In the genomic region with DNA sequence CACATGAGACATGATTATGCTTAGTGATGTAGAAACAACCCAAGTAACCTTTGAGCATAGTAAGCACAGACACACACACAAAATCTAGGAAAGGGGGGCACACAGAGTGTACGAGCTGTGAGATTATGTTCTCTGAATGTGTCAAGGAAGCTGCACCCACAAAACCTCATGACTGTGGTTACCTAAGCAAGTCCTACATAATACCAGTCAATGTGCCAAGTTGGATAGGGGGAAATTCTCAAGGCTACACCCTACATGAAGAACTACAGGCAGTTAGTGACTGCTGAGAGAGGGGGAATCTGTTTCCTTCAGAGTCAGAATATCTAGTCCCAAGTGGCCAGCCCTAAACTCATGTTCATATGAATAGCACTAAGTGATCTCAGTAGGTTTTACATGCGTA, we compare ENCODE assay signal across 21 mouse cellular contexts. TPM values are rescaled to one million over a fixed set of nuclear protein-coding genes. Genes with fewer than 3 reads are reported as not detected.
DNase-seq lines count a peak whose midpoint lies in the region; ATAC-seq and TF ChIP-seq lines count a peak whose summit lies in the region.
"Had no signal": no experiment of that assay in that cellular context is flagged by ENCODE, and none has a peak within 500 bp of the region (broad histone marks: within the 10 kb centered on the region; RNA-seq: fewer than 3 reads in every experiment).

No protein-coding gene starts in this region.

- 82% methylated on average over 2 of the region's 2 CpGs for WGBS in lung, postnatal 0 days
- 93% methylated on average over 2 of the region's 2 CpGs for WGBS in hindbrain, embryonic 11.5 days

- H3K27ac ChIP-seq in lung, postnatal 0 days (ENCODE audit: low read length): no peak overlapping the region
- H3K27ac ChIP-seq in brown adipose tissue, adult 24 weeks (replicated peaks; ENCODE audit: low read depth, low read length): peak overlapping the region; percentile 15
- H3K27ac ChIP-seq in hindbrain, embryonic 11.5 days (ENCODE audit: low read depth, low read length): no peak overlapping the region
- H3K27ac ChIP-seq: embryonic facial prominence, embryonic 15.5 days; forebrain, embryonic 10.5 days; hindbrain, embryonic 13.5 days; hindbrain, postnatal 0 days had no signal

- no peak overlapping the region for H3K4me2 ChIP-seq in lung, postnatal 0 days (replicated peaks; ENCODE audit: low read depth, low read length)
- no peak overlapping the region for H3K4me2 ChIP-seq in hindbrain, embryonic 11.5 days (replicated peaks; ENCODE audit: low read depth, low read length)
- H3K4me2 ChIP-seq: embryonic facial prominence, embryonic 15.5 days; heart, embryonic 12.5 days; hindbrain, embryonic 13.5 days had no signal

- TF ChIP-seq CTCF in lung, postnatal 0 days (IDR thresholded peaks at IDR 0.05): no peak

- peak; percentile 6; the same call in 1 of the 2 replicates for ATAC-seq in lung, postnatal 0 days
- ATAC-seq in megakaryocyte progenitor cell, adult 5-6 weeks (replicated peaks; ENCODE audit: poor library complexity): peak; percentile 63
- ATAC-seq in hindbrain, embryonic 11.5 days (ENCODE audit: low FRiP score): no peak
- ATAC-seq: CD4-positive, CD25-positive, alpha-beta regulatory T cell, adult 4 months; forebrain, embryonic 14.5 days; hindbrain, postnatal 0 days had no signal

- no peak for TF ChIP-seq EP300 in lung, postnatal 0 days (IDR thresholded peaks at IDR 0.05)

- no peak overlapping the region for H3K9ac ChIP-seq in lung, postnatal 0 days (replicated peaks; ENCODE audit: low read depth)
- H3K9ac ChIP-seq in hindbrain, embryonic 11.5 days (ENCODE audit: low read depth, low read length): no peak overlapping the region
- H3K9ac ChIP-seq: embryonic facial prominence, embryonic 15.5 days; heart, embryonic 12.5 days; hindbrain, embryonic 13.5 days had no signal

- H3K9me3 ChIP-seq in lung, postnatal 0 days (ENCODE audit: low read length): no peaks in the 10 kb centered on the region
- no peaks in the 10 kb centered on the region for H3K9me3 ChIP-seq in hindbrain, embryonic 11.5 days (ENCODE audit: control insufficient read depth, low read length)
- H3K9me3 ChIP-seq: embryonic facial prominence, embryonic 15.5 days; forebrain, embryonic 10.5 days; G1E; heart, embryonic 12.5 days; hindbrain, embryonic 13.5 days had no signal

- peak; percentile 28 for DNase-seq in lung, postnatal 0 days (ENCODE audit: low spot score)
- DNase-seq in lung, adult 18-20 months: no peak
- peak; percentile 1 for DNase-seq in 416B (ENCODE audit: low read depth)
- no peak for DNase-seq in hindbrain, embryonic 11.5 days (ENCODE audit: low spot score)
- no peak for DNase-seq in thymus, postnatal 36 days
- DNase-seq: adrenal gland, postnatal 10 days; cerebellum, adult 11-12 months; cerebellum, adult 9-10 months; cerebellum, postnatal 25 days; gastrocnemius, postnatal 36 days had no signal

- H3K36me3 ChIP-seq in lung, postnatal 0 days (ENCODE audit: insufficient read depth, low read length): no peaks in the 10 kb centered on the region
- no peaks in the 10 kb centered on the region for H3K36me3 ChIP-seq in hindbrain, embryonic 11.5 days (ENCODE audit: control insufficient read depth, insufficient read depth, low read length)
- H3K36me3 ChIP-seq: embryonic facial prominence, embryonic 15.5 days; forebrain, embryonic 10.5 days; G1E; heart, embryonic 12.5 days; hindbrain, embryonic 13.5 days had no signal

- no peaks in the 10 kb centered on the region for H3K4me1 ChIP-seq in lung, postnatal 0 days (ENCODE audit: insufficient read depth, low read depth, low read length)
- peaks cover 18% of the 10 kb centered on the region for H3K4me1 ChIP-seq in brown adipose tissue, adult 24 weeks (ENCODE audit: control insufficient read depth, insufficient read depth, insufficient read length, low read length)
- H3K4me1 ChIP-seq in hindbrain, embryonic 11.5 days (replicated peaks; ENCODE audit: control insufficient read depth, insufficient read depth, low read length): no peaks in the 10 kb centered on the region
- H3K4me1 ChIP-seq: forebrain, embryonic 10.5 days; hindbrain, embryonic 13.5 days had no signal

- H3K27me3 ChIP-seq in lung, postnatal 0 days (replicated peaks; ENCODE audit: insufficient read depth, low read length): no peaks in the 10 kb centered on the region
- no peaks in the 10 kb centered on the region for H3K27me3 ChIP-seq in hindbrain, embryonic 11.5 days (ENCODE audit: control insufficient read depth, insufficient read depth, low read length)
- H3K27me3 ChIP-seq: embryonic facial prominence, embryonic 15.5 days; heart, embryonic 12.5 days; hindbrain, embryonic 13.5 days had no signal

- H3K4me3 ChIP-seq in lung, postnatal 0 days (ENCODE audit: low read depth, low read length): no peak overlapping the region
- no peak overlapping the region for H3K4me3 ChIP-seq in brown adipose tissue, adult 24 weeks (ENCODE audit: insufficient read depth, low read depth, low read length)
- no peak overlapping the region for H3K4me3 ChIP-seq in hindbrain, embryonic 11.5 days (ENCODE audit: low read depth, low read length)
- H3K4me3 ChIP-seq: embryonic facial prominence, embryonic 15.5 days; erythroblast, embryonic 14.5 days; forebrain, embryonic 10.5 days; heart, embryonic 12.5 days; hindbrain, embryonic 13.5 days had no signal

RNA-seq across cellular contexts. Expression of a gene that starts 58.1 kb away (rescaled TPM):
- 16.7 and 19.2 TPM in 2 replicates for polyA plus RNA-seq in lung, postnatal 0 days (2015; fragmentation: Nextera tagmentation; extraction: Ambion mirVana)
- polyA plus RNA-seq in brown adipose tissue, adult 24 weeks (2012; ENCODE audit: insufficient read depth, insufficient read length, missing spikeins): 13.9 and 15.6 TPM in 2 replicates
- 4.4 and 4.8 TPM in 2 replicates for total RNA-seq in megakaryocyte progenitor cell, adult 5-6 weeks (2015)
- total RNA-seq in megakaryocyte progenitor cell, adult 5-6 weeks (2017): 7.3 and 10.5 TPM in 2 replicates
- polyA plus RNA-seq in hindbrain, embryonic 11.5 days (2014; fragmentation: Nextera tagmentation; extraction: Ambion mirVana): 5.8 and 7.4 TPM in 2 replicates
- polyA plus RNA-seq: G1E had no signal

Comparison
In these comparisons a context has a peak if more than half of its experiments do, and no peak if none do; other contexts are left out.
1. DNase-seq: peak in lung, postnatal 0 days (single experiment) and 416B (single experiment); none in lung, adult 18-20 months (0 of 2), hindbrain, embryonic 11.5 days (single experiment) and thymus, postnatal 36 days (0 of 2).